Mouse (Mus musculus) lung, postnatal 0 days (tissue): Measurements from ENCODE around the gene March10.

Source experiments
- CTCF ChIP-seq: IDR thresholded peaks from 2 replicates; pipeline ENCODE4 v1.5.1; 2016; ENCODE audit warnings: antibody characterized with exemption, mild to moderate bottlenecking
- EP300 ChIP-seq: IDR thresholded peaks from 2 replicates; pipeline ENCODE4 v1.6.1; 2016; ENCODE audit warnings: antibody characterized with exemption, mild to moderate bottlenecking, control low read depth

- no peak for TF ChIP-seq CTCF
- TF ChIP-seq EP300 = no peak
Observed at GRCm38 (mm10) chr11:105490971-105491370, 34.4 kb upstream of the March10 start.
